Mouse (Mus musculus) urinary bladder, adult 2 months (tissue): ENCODE measurements around the gene Edem3. TPM values are rescaled to one million over a fixed set of nuclear protein-coding genes. Genes with fewer than 3 reads are reported as not detected.

Experiments
- DNase-seq: peaks from one replicate; pipeline ENCODE4 v3.0.0; 2022; ENCODE audit warnings: low spot score
- polyA plus RNA-seq: library from polyadenylated mRNA; depleted of rRNA; stranded (reverse); fragments of >200 nt; gene quantifications from 2 replicates; pipeline ENCODE4 v1.2.3, GENCODE M21; 2012; rRNA removed

The Edem3 gene
- polyA plus RNA-seq, 1 experiment, result 12.3 TPM

DNA sequence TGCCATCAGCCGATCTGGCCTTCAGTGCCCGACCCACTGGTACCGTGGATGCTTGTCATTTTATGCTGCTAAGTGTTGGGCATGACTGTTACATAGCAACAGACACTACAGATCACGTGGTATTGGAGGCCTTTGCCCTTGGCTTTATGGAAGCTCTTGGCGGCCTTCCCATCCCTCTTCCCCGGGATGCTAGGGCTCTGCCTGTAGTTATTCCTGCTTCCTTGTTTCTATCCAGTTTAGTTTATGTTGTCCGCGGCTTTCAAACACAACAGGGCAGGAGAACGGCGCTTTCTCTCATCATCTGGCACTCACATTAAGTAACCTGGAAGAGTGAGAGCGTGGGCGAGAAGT, 108.6 kb downstream of the Edem3 start:
- no peak for DNase-seq

DNA sequence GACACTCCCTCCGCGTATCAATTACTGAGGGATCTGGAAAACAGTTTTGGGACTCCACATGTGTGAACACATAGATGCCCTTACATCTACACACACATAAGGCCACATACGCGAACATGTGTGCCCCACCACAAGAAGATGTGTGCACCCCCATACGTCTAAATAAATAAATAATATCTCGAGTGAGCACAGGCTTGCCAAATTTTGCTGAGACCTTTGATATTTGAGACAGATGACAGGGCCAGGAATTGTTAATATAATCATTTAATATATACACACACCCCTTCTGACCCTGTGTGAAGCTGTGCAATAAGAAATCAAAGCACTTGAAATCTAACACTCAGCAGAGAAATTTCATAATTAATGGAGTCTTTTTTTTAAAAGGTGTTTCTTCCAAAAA, 109.2 kb downstream of the Edem3 start:
- no peak for DNase-seq

Other genes with a start within 250 kb of the Edem3 start
- 112 and 160 TPM in 2 replicates for gene Fam129a, start 184.2 kb upstream of the Edem3 start, polyA plus RNA-seq